Mouse (Mus musculus) MEL (cell line): Measurements from ENCODE around the gene Rxra. TPM values are rescaled to one million over a fixed set of nuclear protein-coding genes. Genes with fewer than 3 reads are reported as not detected.

Experiments
- DNase-seq: peaks from one replicate; pipeline ENCODE4 v3.0.0; 2011; ENCODE audit warnings: low read depth, low spot score
- H3K27ac ChIP-seq: 2 replicates; pipeline ENCODE4 v1.5.1; 2012; ENCODE audit warnings: low read depth, mild to moderate bottlenecking, control low read depth, low read length, moderate library complexity; ENCODE audit not compliant: control insufficient read depth
- H3K27me3 ChIP-seq, 2 experiments: fragments of 150-350 bp in 1 of 2; sonication (generic) in 1 of 2; 2 replicates each; pipeline ENCODE4 v1.6.1; 2012; ENCODE audit warnings: low read length in 2 of 2, mild to moderate bottlenecking in 2 of 2, improper control_type of control experiment in 1 of 2, moderate library complexity in 1 of 2; ENCODE audit not compliant: insufficient read depth in 2 of 2, control insufficient read depth in 1 of 2
- H3K36me3 ChIP-seq, 2 experiments: 2 replicates each; pipeline ENCODE4 v1.6.1; 2012 to 2014; ENCODE audit warnings: low read length in 2 of 2, improper control_type of control experiment in 1 of 2, inconsistent platforms in 1 of 2, mild to moderate bottlenecking in 1 of 2; ENCODE audit not compliant: insufficient read depth in 2 of 2, control insufficient read depth in 1 of 2
- H3K4me1 ChIP-seq, 2 experiments: fragments of 150-350 bp in 1 of 2; sonication (generic) in 1 of 2; 2 replicates each; pipeline ENCODE4 v1.6.1; 2012; ENCODE audit warnings: low read length in 2 of 2, improper control_type of control experiment in 1 of 2, mild to moderate bottlenecking in 1 of 2; ENCODE audit not compliant: insufficient read depth in 2 of 2, control insufficient read depth in 1 of 2
- H3K4me3 ChIP-seq, 2 experiments: fragments of 150-350 bp in 1 of 2; sonication (generic) in 1 of 2; 2 replicates each; pipeline ENCODE4 v1.5.1; 2012; ENCODE audit warnings: low read depth in 2 of 2, low read length in 2 of 2, mild to moderate bottlenecking in 2 of 2, moderate library complexity in 2 of 2, control low read depth in 1 of 2, improper control_type of control experiment in 1 of 2; ENCODE audit not compliant: control insufficient read depth in 1 of 2, insufficient read depth in 1 of 2
- H3K79me2 ChIP-seq: 2 replicates; pipeline ENCODE4 v1.6.1; 2012; ENCODE audit warnings: mild to moderate bottlenecking, low read length, moderate library complexity; ENCODE audit not compliant: control insufficient read depth, poor library complexity, insufficient read depth
- H3K9ac ChIP-seq: 2 replicates; pipeline ENCODE4 v1.6.1; 2012; ENCODE audit warnings: low read depth, mild to moderate bottlenecking, control low read depth, low read length, moderate library complexity; ENCODE audit not compliant: control insufficient read depth, poor library complexity, severe bottlenecking
- H3K9me3 ChIP-seq: fragments of 150-350 bp; sonication (generic); replicated peaks from 2 replicates; pipeline ENCODE4 v1.6.1; 2012; ENCODE audit warnings: mild to moderate bottlenecking, low read length, improper control_type of control experiment, moderate library complexity; ENCODE audit not compliant: insufficient read depth
- BHLHE40 ChIP-seq: IDR thresholded peaks from 2 replicates; pipeline ENCODE4 v1.6.1; 2012; ENCODE audit warnings: low read depth, mild to moderate bottlenecking, inconsistent platforms, low read length, improper control_type of control experiment, borderline replicate concordance
- CHD1 ChIP-seq: IDR thresholded peaks from 2 replicates; pipeline ENCODE4 v1.6.1; 2012; ENCODE audit warnings: low read depth, mild to moderate bottlenecking, inconsistent platforms, low read length, improper control_type of control experiment
- CHD2 ChIP-seq: IDR thresholded peaks from 2 replicates; pipeline ENCODE4 v1.6.1; 2011; ENCODE audit warnings: low read length, improper control_type of control experiment
- E2F4 ChIP-seq: IDR thresholded peaks from 2 replicates; pipeline ENCODE4 v1.6.1; 2011; ENCODE audit warnings: low read depth, low read length, improper control_type of control experiment, borderline replicate concordance
- ELF1 ChIP-seq: IDR thresholded peaks from 2 replicates; pipeline ENCODE4 v1.6.1; 2014; ENCODE audit warnings: low read depth, mild to moderate bottlenecking, inconsistent platforms, low read length, improper control_type of control experiment, moderate library complexity
- EP300 ChIP-seq, 2 experiments: IDR thresholded peaks; 2 replicates each; pipeline ENCODE4 v1.6.1; 2011; ENCODE audit warnings: improper control_type of control experiment in 2 of 2, low read length in 2 of 2, low read depth in 1 of 2, mild to moderate bottlenecking in 1 of 2
- ETS1 ChIP-seq: IDR thresholded peaks from 2 replicates; pipeline ENCODE4 v1.6.1; 2012; ENCODE audit warnings: low read depth, mild to moderate bottlenecking, inconsistent platforms, low read length, improper control_type of control experiment, moderate library complexity
- GABPA ChIP-seq: IDR thresholded peaks from 2 replicates; pipeline ENCODE4 v1.6.1; 2012; ENCODE audit warnings: low read depth, mild to moderate bottlenecking, inconsistent platforms, low read length, improper control_type of control experiment, moderate library complexity
- GATA1 ChIP-seq: IDR thresholded peaks from 2 replicates; pipeline ENCODE4 v1.6.1; 2011; ENCODE audit warnings: low read depth, low read length, improper control_type of control experiment
- JUND ChIP-seq: IDR thresholded peaks from 2 replicates; pipeline ENCODE4 v1.6.1; 2011; ENCODE audit warnings: low read depth, mild to moderate bottlenecking, improper control_type of control experiment, low read length
- MAX ChIP-seq: IDR thresholded peaks from 2 replicates; pipeline ENCODE4 v1.6.1; 2011; ENCODE audit warnings: low read length, improper control_type of control experiment
- MEF2A ChIP-seq: IDR thresholded peaks from 2 replicates; pipeline ENCODE4 v1.6.1; 2014; ENCODE audit warnings: low read depth, mild to moderate bottlenecking, inconsistent platforms, low read length, improper control_type of control experiment; ENCODE audit not compliant: poor library complexity, insufficient replicate concordance, severe bottlenecking; ENCODE audit errors: extremely low read depth
- MYB ChIP-seq: IDR thresholded peaks from 2 replicates; pipeline ENCODE4 v1.6.1; 2011; ENCODE audit warnings: mild to moderate bottlenecking, low read depth, low read length, improper control_type of control experiment
- NELFE ChIP-seq: IDR thresholded peaks from 2 replicates; pipeline ENCODE4 v1.6.1; 2011; ENCODE audit warnings: low read depth, low read length, improper control_type of control experiment
- NRF1 ChIP-seq: IDR thresholded peaks from 2 replicates; pipeline ENCODE4 v1.6.1; 2014; ENCODE audit warnings: low read depth, mild to moderate bottlenecking, inconsistent platforms, low read length, improper control_type of control experiment, moderate library complexity; ENCODE audit not compliant: poor library complexity, insufficient read depth, severe bottlenecking
- RAD21 ChIP-seq: IDR thresholded peaks from 2 replicates; pipeline ENCODE4 v1.6.1; 2011; ENCODE audit warnings: mild to moderate bottlenecking, low read depth, low read length, improper control_type of control experiment
- RCOR1 ChIP-seq: IDR thresholded peaks from 2 replicates; pipeline ENCODE4 v1.6.1; 2012; ENCODE audit warnings: low read depth, mild to moderate bottlenecking, inconsistent platforms, low read length, improper control_type of control experiment
- SIN3A ChIP-seq: IDR thresholded peaks from 2 replicates; pipeline ENCODE4 v1.6.1; 2012; ENCODE audit warnings: low read length, improper control_type of control experiment, inconsistent platforms
- TAL1 ChIP-seq: IDR thresholded peaks from 2 replicates; pipeline ENCODE4 v1.6.1; 2012; ENCODE audit warnings: mild to moderate bottlenecking, inconsistent platforms, low read length, moderate library complexity, mixed read lengths
- TBP ChIP-seq: IDR thresholded peaks from 2 replicates; pipeline ENCODE4 v1.8.0; 2011; ENCODE audit warnings: low read depth, low read length, improper control_type of control experiment
- TCF12 ChIP-seq: IDR thresholded peaks from 2 replicates; pipeline ENCODE4 v1.6.1; 2014; ENCODE audit warnings: low read depth, mild to moderate bottlenecking, inconsistent platforms, low read length, improper control_type of control experiment, moderate library complexity
- UBTF ChIP-seq: IDR thresholded peaks from 2 replicates; pipeline ENCODE4 v1.6.1; 2012; ENCODE audit warnings: low read depth, mild to moderate bottlenecking, inconsistent platforms, low read length, improper control_type of control experiment, moderate library complexity, borderline replicate concordance; ENCODE audit not compliant: insufficient read depth
- USF1 ChIP-seq: IDR thresholded peaks from 2 replicates; pipeline ENCODE4 v1.6.1; 2014; ENCODE audit warnings: low read depth, mild to moderate bottlenecking, inconsistent platforms, low read length, improper control_type of control experiment, moderate library complexity
- ZKSCAN1 ChIP-seq: IDR thresholded peaks from 2 replicates; pipeline ENCODE4 v1.6.1; 2012; ENCODE audit warnings: low read depth, mild to moderate bottlenecking, inconsistent platforms, low read length, improper control_type of control experiment, moderate library complexity
- polyA plus RNA-seq, 2 experiments: library from polyadenylated mRNA; stranded (reverse) in 1 of 2; unstranded in 1 of 2; fragments of >175 nt in 1 of 2; fragments of >200 nt in 1 of 2; gene quantifications; 2 replicates each; pipeline versions ENCODE4 v1.2.1 to v1.2.4; 2012; ENCODE audit warnings: low replicate concordance in 2 of 2, low read depth in 1 of 2; ENCODE audit not compliant: insufficient read length in 2 of 2, insufficient read depth in 1 of 2, missing spikeins in 1 of 2
- total RNA-seq: library from RNA; depleted of rRNA; stranded (reverse); fragments of 300-350 nt; gene quantifications from 2 replicates; pipeline ENCODE4 v1.2.3, GENCODE M21; 2012

Gene Rxra
- total and polyA plus RNA-seq, 3 experiments = 11.7 to 19.6 TPM; not detected in 1

- TF ChIP-seq RAD21 = no peak
- TF ChIP-seq GABPA = no peak
- TF ChIP-seq MYB = no peak
- no peak for TF ChIP-seq MEF2A
- no peak for TF ChIP-seq CHD1
- no peak for TF ChIP-seq UBTF
- no peak for TF ChIP-seq NELFE
- TF ChIP-seq TBP = no peak
- no peak for TF ChIP-seq GATA1
- TF ChIP-seq, all 39 proteins: peak for 0
- no peak for DNase-seq
- H3K79me2 ChIP-seq = no peaks in the 10 kb centered on the region
- no peaks in the 10 kb centered on the region for H3K4me1 ChIP-seq
- no peaks in the 10 kb centered on the region for H3K27me3 ChIP-seq
- no peak overlapping the region for H3K9ac ChIP-seq
- H3K4me3 ChIP-seq = no peak overlapping the region
- H3K27ac ChIP-seq = no peak overlapping the region
- H3K9me3 ChIP-seq = no peaks in the 10 kb centered on the region
- no peaks in the 10 kb centered on the region for H3K36me3 ChIP-seq
Measured at GRCm38 (mm10) chr2:27630601-27631285, 45.5 kb upstream of the Rxra start.

- Histone ChIP-seq H3K36me3 (no peaks in the 10 kb centered on the region), H3K27me3 (no peaks in the 10 kb centered on the region), H3K9ac (no peak overlapping the region), H3K27ac (no peak overlapping the region), H3K79me2 (no peaks in the 10 kb centered on the region), H3K4me3 (no peak overlapping the region), H3K4me1 (no peaks in the 10 kb centered on the region), H3K9me3 (no peaks in the 10 kb centered on the region)
- TF ChIP-seq BHLHE40 (no peak), E2F4 (no peak), JUND (no peak), ZKSCAN1 (no peak), RCOR1 (no peak), GATA1 (no peak), SIN3A (no peak), RAD21 (no peak), TCF12 (no peak), ETS1 (no peak), CHD2 (no peak), MAX (no peak), ELF1 (no peak), EP300 (IDR thresholded peaks at IDR 0.05; ENCODE audit: low read depth in 1 of 2, low read length in 2 of 2) (no peak), USF1 (no peak), NRF1 (no peak), TAL1 (no peak)
- no peak for DNase-seq
Measured at GRCm38 (mm10) chr2:27633471-27633870, 42.8 kb upstream of the Rxra start.
